7 mouse cellular contexts compared by ENCODE assay signal in the genomic region with DNA sequence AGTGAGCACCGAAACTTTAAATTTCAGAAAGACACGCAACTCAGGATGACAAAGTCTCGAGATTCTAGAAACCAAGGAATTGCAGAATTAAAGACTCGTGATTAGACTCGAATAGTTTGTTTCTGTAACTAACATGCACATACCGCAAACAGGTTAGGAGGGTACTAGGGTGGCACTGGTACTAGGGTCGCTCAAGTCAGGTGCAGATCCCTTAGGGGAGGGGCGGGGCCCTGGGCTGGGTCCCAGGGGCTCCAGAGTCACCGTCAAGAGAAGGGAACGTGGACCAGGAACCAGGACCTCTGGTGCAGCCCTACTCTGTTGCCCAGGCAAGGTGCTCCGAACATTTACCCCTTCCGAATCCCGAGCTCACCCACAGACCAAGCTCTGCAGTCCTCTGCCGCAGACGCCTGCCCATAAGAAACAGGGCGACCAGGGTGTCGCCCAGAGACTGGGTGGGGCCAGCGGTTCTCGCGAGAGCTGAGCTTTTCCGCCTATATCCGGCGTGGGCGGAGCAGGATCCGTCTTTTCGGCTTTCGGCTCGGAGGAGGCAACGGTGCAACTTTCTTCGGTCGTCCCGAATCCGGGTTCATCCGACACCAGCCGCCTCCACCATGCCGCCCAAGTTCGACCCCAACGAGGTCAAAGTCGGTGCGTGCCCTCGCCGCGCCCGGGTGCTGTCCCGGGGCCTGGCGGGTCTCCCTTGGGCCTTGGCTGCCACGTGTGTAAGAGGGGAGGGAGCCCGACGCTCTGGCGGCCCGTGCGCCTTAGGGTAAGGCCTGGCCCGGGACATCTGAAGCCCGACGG. TPM values are rescaled to one million over a fixed set of nuclear protein-coding genes. Genes with fewer than 3 reads are reported as not detected.
DNase-seq lines count a peak whose midpoint lies in the region; ATAC-seq and TF ChIP-seq lines count a peak whose summit lies in the region.

Gene Rpl12 (plus strand): TSS at position 368 of the 804 bp plus-strand sequence.
Gene Lrsam1 (minus strand): TSS at position 423 of the 804 bp plus-strand sequence.

- peak within 1 kb of the TSS; percentile 92 for H3K9ac ChIP-seq in embryonic facial prominence, embryonic 12.5 days
- peak within 1 kb of the TSS; percentile 99 for H3K9ac ChIP-seq in limb, embryonic 13.5 days
- H3K9ac ChIP-seq in midbrain, embryonic 16.5 days (ENCODE audit: low read depth, low read length): peak within 1 kb of the TSS; percentile 90

- TF ChIP-seq CTCF in kidney, adult 2 months (conservative IDR thresholded peaks at IDR 0.05; ENCODE audit: insufficient read depth, insufficient read length, low read depth, low read length): no peak

- peak within 1 kb of the TSS; percentile 92 for H3K27ac ChIP-seq in embryonic facial prominence, embryonic 12.5 days
- H3K27ac ChIP-seq in kidney, adult 2 months (ENCODE audit: insufficient read depth, low read depth, low read length): peak within 1 kb of the TSS; percentile 27; the same call in 1 of the 2 replicates
- H3K27ac ChIP-seq in limb, embryonic 13.5 days: peak within 1 kb of the TSS; percentile 86
- H3K27ac ChIP-seq in midbrain, embryonic 16.5 days (ENCODE audit: low read length): peak within 1 kb of the TSS; percentile 78

- no peaks in the 10 kb centered on the region for H3K9me3 ChIP-seq in embryonic facial prominence, embryonic 12.5 days
- no peaks in the 10 kb centered on the region for H3K9me3 ChIP-seq in limb, embryonic 13.5 days
- H3K9me3 ChIP-seq in midbrain, embryonic 16.5 days (replicated peaks; ENCODE audit: control insufficient read depth, low read length, poor library complexity, severe bottlenecking): no peaks in the 10 kb centered on the region

- H3K36me3 ChIP-seq in embryonic facial prominence, embryonic 12.5 days: peaks cover 35% of the 10 kb centered on the region
- no peaks in the 10 kb centered on the region for H3K36me3 ChIP-seq in kidney, adult 2 months (ENCODE audit: control insufficient read depth, insufficient read depth, low read length)
- H3K36me3 ChIP-seq in limb, embryonic 13.5 days: peaks cover 41% of the 10 kb centered on the region
- H3K36me3 ChIP-seq in midbrain, embryonic 16.5 days (ENCODE audit: control insufficient read depth, insufficient read depth, low read length): peaks cover 12% of the 10 kb centered on the region; the same call in 1 of the 2 replicates

- peak; percentile 95 for DNase-seq in adrenal gland, postnatal 25 days
- DNase-seq in heart, adult 18-20 months: peak; percentile 96 to 98
- DNase-seq in kidney, adult 2 months: peak; percentile 96
- DNase-seq in spleen, postnatal 10 days (ENCODE audit: low spot score in 2 of 2): peak; percentile 93 to 96

- H3K4me2 ChIP-seq in embryonic facial prominence, embryonic 12.5 days (replicated peaks): peak within 1 kb of the TSS; percentile 78
- peak within 1 kb of the TSS; percentile 95 for H3K4me2 ChIP-seq in limb, embryonic 13.5 days (replicated peaks)
- peak within 1 kb of the TSS; percentile 97 for H3K4me2 ChIP-seq in midbrain, embryonic 16.5 days (ENCODE audit: low read length)

- WGBS in embryonic facial prominence, embryonic 12.5 days: 3% methylated on average over 55 of the region's 55 CpGs
- 2% methylated on average over 55 of the region's 55 CpGs for WGBS in kidney, adult 2 months
- 3% methylated on average over 55 of the region's 55 CpGs for WGBS in limb, embryonic 13.5 days
- 4% methylated on average over 54 of the region's 55 CpGs for WGBS in midbrain, embryonic 16.5 days

- peak; percentile 74 for TF ChIP-seq POLR2A in kidney, adult 2 months (IDR thresholded peaks at IDR 0.05; ENCODE audit: low read depth, low read length)

- H3K4me1 ChIP-seq in embryonic facial prominence, embryonic 12.5 days: peaks cover 36% of the 10 kb centered on the region
- H3K4me1 ChIP-seq in kidney, adult 2 months (ENCODE audit: control insufficient read depth, insufficient read depth, low read length): peaks cover 13% of the 10 kb centered on the region; the same call in 1 of the 2 replicates
- H3K4me1 ChIP-seq in limb, embryonic 13.5 days: peaks cover 42% of the 10 kb centered on the region
- peaks cover 25% of the 10 kb centered on the region for H3K4me1 ChIP-seq in midbrain, embryonic 16.5 days (ENCODE audit: control insufficient read depth, insufficient read depth, low read length)

- peak; percentile 79 for ATAC-seq in embryonic facial prominence, embryonic 12.5 days (ENCODE audit: insufficient number of reproducible peaks, insufficient read depth, low FRiP score, low TSS enrichment)
- peak; percentile 93 for ATAC-seq in limb, embryonic 13.5 days (ENCODE audit: low FRiP score, low read depth)
- peak; percentile 95 for ATAC-seq in midbrain, embryonic 16.5 days

- H3K27me3 ChIP-seq in embryonic facial prominence, embryonic 12.5 days: no peaks in the 10 kb centered on the region
- H3K27me3 ChIP-seq in kidney, adult 2 months (replicated peaks; ENCODE audit: control insufficient read depth, insufficient read depth, low read length): no peaks in the 10 kb centered on the region
- H3K27me3 ChIP-seq in limb, embryonic 13.5 days: no peaks in the 10 kb centered on the region
- H3K27me3 ChIP-seq in midbrain, embryonic 16.5 days (ENCODE audit: control insufficient read depth, insufficient read depth, low read depth, low read length): no peaks in the 10 kb centered on the region

- peak within 1 kb of the TSS; percentile 87 for H3K4me3 ChIP-seq in embryonic facial prominence, embryonic 12.5 days
- peak within 1 kb of the TSS; percentile 74 for H3K4me3 ChIP-seq in kidney, adult 2 months (ENCODE audit: insufficient read depth, low read depth, low read length)
- peak within 1 kb of the TSS; percentile 89 for H3K4me3 ChIP-seq in limb, embryonic 13.5 days
- H3K4me3 ChIP-seq in midbrain, embryonic 16.5 days (ENCODE audit: low read depth, low read length): peak within 1 kb of the TSS; percentile 74

RNA-seq across cellular contexts. Expression of gene Rpl12, which starts in this region (rescaled TPM):
- 133 and 250 TPM in 2 replicates for total RNA-seq in adrenal gland, postnatal 25 days (2021)
- 160 and 169 TPM in 2 replicates for polyA plus RNA-seq in embryonic facial prominence, embryonic 12.5 days (2016; fragmentation: Nextera tagmentation; extraction: Ambion mirVana)
- total RNA-seq in heart, adult 18-20 months (2021): 10 to 100 TPM; 66.0 to 72.2 TPM
- 166 and 270 TPM in 2 replicates for polyA plus RNA-seq in kidney, adult 2 months (2012; rRNA removed)
- polyA plus RNA-seq in limb, embryonic 13.5 days (2015; fragmentation: Nextera tagmentation; extraction: Ambion mirVana): 159 and 175 TPM in 2 replicates
- polyA plus RNA-seq in midbrain, embryonic 16.5 days (2015; fragmentation: Nextera tagmentation; extraction: Ambion mirVana): 76.2 and 81.9 TPM in 2 replicates

RNA-seq across cellular contexts. Expression of gene Lrsam1, which starts in this region (rescaled TPM):
- total RNA-seq in adrenal gland, postnatal 25 days (2021): 17.4 and 28.7 TPM in 2 replicates
- polyA plus RNA-seq in embryonic facial prominence, embryonic 12.5 days (2016; fragmentation: Nextera tagmentation; extraction: Ambion mirVana): 14.3 and 14.4 TPM in 2 replicates
- 10 to 100 TPM; 15.1 to 15.9 TPM for total RNA-seq in heart, adult 18-20 months (2021)
- 12.0 and 15.5 TPM in 2 replicates for polyA plus RNA-seq in kidney, adult 2 months (2012; rRNA removed)
- polyA plus RNA-seq in limb, embryonic 13.5 days (2015; fragmentation: Nextera tagmentation; extraction: Ambion mirVana): 13.9 and 14.1 TPM in 2 replicates
- polyA plus RNA-seq in midbrain, embryonic 16.5 days (2015; fragmentation: Nextera tagmentation; extraction: Ambion mirVana): 24.7 and 29.0 TPM in 2 replicates

Comparison
In these comparisons a context has a peak if more than half of its experiments do, and no peak if none do; other contexts are left out.
1. Peak in every context shown above with its lines: DNase-seq, ATAC-seq, H3K4me3 ChIP-seq and H3K27ac ChIP-seq.
2. H3K27ac ChIP-seq: peak in every context shown above with its lines; median percentile 92 in embryonic facial prominence, embryonic 12.5 days; 86 in limb, embryonic 13.5 days; 78 in midbrain, embryonic 16.5 days; 27 in kidney, adult 2 months.